Mouse (Mus musculus) kidney, adult 9 months (tissue): ENCODE measurements around the gene Gm20517.
"Not testable (repeated sequence)": the region's sequence is repeated elsewhere in the genome, so short reads cannot be mapped to it uniquely, and the experiment has no call there.

Source experiments
- DNase-seq: peaks from one replicate; pipeline ENCODE4 v3.0.0; 2022

Gene Gm20517

GRCm38 (mm10) chr17:47628851-47629676 lies 17.7 kb downstream of the Gm20517 start:
- DNase-seq: peak; percentile 95

DNA sequence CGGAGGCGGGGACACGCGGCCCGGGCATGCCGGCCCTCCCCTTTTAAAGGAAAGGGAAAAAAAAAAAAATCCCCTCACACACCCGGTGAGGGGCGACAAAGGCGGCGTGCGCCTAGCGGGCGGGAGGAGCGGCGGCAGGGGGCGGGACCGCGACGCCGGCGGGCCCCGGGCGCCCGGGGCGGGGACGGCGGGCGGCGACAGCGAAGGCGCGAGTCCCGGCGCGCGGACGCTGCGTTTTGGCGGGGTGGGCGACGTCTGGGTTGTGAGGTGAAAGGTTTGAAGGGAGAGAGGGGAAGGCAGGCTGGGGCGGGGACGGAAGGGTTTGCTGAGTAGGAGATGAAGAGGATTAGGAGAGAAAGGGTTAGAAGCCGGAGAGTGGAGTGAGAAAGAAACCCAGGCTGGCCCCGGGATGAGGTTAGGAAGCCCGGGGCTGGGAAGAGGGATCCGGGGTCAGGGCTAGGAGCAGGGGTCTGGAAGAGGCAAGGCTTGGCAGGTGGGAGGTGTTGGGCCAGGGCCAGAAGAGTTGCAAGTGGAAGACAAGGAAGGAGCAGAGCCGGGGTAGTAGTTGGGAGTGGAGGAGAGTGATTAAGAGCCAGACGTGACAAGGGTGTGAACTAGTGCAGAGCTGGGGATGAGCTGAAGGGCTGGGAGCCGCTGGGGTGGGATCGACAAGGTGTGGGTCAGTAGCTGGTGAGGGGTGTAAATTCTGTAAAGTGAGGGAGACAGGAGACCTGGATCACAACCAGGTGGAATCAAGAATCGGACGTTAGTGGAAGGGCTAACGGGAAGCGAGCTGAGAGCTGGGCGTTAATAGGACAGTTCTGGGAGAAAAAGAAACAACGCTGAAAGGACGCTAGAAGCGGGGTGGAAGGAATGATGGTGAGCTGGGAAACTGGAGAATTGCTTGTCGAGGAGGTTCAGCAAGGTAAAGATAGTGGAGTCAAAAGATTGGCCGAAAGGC lies 18.6 kb downstream of the Gm20517 start:
- peak; percentile 40 for DNase-seq

DNA sequence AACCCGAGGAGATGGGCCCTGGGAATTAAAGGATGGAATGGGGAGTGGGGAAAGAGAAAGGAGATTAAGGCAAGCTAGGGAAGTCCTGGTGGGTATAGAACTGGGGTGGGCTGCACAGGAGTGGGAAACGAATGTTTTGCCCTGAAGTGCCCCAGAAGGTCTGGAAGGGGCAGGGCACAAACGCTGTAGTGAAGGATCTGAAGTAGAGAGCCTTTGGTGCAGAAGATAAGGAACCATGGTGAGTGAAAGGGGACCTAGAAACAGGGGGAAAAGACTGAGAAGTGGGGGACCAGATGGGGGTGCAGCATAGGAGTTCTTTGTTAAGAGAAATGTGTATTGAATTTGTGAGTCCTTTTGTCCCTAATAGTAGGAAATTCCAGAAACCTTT lies 19.3 kb downstream of the Gm20517 start, which contains the start of gene Usp49:
Gene Usp49 (plus strand): TSS at position 13 of the 388 bp plus-strand sequence.
- no peak for DNase-seq

GRCm38 (mm10) chr17:47632181-47632840 lies 20.9 kb downstream of the Gm20517 start:
- no peak for DNase-seq

- DNase-seq: no peak
Measured at GRCm38 (mm10) chr17:47633999-47634770, 22.8 kb downstream of the Gm20517 start.

- no peak for DNase-seq
Measured at GRCm38 (mm10) chr17:47642992-47643391, 31.6 kb downstream of the Gm20517 start.

DNA sequence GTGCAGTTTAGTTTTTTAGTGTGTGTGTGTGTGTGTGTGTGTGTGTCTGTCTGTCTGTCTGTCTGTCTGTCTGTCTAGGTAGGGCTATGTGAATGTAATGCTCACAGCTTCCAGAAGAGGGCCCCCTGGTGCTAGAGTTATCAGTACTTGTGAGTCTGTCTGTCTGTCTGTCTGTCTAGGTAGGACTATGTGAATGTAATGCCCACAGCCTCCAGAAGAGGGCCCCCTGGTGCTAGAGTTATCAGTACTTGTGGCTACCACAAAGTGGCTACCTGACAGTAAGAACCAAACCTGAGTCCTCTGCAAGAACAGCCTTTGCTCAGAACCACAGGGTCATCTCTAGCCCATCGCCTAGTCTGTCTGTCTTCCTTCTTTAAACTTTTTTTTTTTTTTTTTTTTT lies 35.3 kb downstream of the Gm20517 start:
- peak; percentile 92 for DNase-seq

DNA sequence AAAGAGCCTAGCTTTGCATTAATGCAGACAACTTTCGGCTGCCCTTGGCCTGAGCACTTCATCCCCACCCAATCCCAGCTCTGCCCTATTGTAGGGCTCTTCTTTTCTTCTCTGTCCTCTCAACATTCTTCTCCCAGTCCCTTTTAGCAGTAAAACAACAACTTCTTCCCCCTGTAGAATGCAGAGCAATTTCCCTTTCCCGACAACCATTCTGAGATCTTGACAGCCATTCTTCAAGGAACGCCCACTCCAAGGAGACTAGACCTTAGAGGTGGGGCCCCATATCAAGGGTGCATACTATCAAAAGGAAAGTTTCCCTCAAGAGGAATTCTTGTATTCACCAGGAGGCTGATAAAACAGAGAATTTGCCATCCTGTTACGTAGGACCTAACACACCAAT lies 37.6 kb downstream of the Gm20517 start:
- no peak for DNase-seq

DNA sequence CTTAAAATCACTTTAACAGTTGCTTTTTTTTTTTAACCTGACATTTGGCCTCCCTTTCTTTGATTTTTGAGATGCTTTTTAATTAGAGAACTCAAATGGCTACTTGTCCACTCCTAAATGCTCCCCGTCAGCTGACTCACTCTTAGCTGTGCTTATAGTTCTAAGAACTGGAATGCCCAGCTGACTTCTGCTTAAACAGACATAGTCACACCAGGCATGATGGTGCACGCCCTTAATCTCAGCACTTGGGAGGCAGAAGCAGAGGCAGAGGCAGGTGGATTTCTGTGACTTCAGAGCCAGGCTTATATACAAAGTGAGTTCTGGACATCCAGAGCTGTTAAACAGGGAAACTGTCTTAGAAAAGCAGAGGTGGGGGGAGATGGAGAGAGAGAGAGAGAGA lies 40.6 kb downstream of the Gm20517 start:
- no peak for DNase-seq

DNA sequence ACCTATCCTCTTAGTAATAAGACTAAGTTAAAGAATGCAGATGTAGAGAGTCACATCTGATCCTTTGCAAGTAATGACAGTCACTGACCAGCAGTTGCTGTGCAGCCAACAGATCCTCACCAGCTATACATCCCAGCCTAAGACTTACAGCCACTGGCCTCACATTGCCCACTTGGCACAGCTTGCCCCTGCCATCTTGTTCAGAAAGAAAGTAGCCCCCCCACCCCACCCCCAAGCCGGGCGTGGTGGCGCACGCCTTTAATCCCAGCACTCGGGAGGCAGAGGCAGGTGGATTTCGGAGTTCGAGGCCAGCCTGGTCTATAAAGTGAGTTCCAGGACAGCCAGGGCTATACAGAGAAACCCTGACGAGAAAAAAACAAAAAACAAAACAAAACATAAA lies 43.0 kb downstream of the Gm20517 start:
- not testable (repeated sequence) for DNase-seq

GRCm38 (mm10) chr17:47655697-47656096 lies 44.3 kb downstream of the Gm20517 start:
- no peak for DNase-seq

DNA sequence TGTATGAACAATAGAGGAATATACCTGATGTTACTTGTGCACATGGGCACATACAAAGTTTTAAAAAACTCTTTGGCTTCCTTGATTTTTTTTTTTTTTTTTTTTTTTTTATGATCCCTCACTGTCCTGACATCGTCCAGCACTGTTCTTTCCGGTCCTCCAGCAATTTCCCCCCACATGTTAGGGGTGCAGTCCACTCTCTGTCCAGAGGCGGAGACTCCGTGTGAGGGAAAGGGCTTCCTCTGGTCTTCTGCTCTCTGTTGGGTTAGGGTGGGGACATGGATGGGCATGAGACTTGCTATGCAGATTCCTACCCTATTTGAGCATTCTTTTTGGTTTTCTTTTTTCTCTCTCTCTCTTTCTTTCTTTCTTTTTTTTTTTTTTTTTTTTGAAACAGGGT lies 46.5 kb downstream of the Gm20517 start:
- DNase-seq: no peak

- DNase-seq: no peak
Measured at GRCm38 (mm10) chr17:47658741-47659243, 47.4 kb downstream of the Gm20517 start.

DNA sequence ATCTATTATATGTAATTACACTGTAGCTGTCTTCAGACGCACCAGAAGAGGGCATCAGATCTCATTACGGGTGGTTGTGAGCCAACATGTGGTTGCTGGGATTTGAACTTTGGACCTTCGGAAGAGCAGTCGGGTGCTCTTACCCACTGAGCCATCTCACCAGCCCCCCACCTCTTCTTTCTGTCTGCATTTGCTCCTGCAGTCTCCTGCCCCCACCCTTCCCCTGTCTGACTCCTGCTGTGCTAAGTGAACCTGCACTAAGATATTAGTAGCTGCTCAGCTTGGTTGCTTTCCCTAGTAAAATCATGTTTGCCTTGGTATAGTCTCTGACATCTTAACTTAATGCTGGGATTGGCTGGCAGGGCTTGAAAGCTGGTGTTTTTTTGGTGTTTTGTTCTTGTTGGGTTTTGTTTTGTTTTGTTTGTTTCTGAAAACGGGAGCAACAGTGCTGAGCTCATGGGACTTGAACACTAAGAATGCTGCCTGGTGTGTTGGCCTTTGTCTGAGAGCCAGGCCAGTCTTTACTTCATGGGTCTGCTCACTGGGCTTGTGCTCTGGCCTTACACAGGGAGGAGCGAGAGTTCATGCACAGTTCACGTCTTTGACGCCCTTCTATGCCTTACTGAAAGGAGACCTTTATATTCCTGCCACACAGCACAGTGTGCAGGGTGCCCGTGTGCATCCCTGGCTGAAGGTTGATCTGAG lies 51.8 kb downstream of the Gm20517 start:
- no peak for DNase-seq

- no peak for DNase-seq
Measured at GRCm38 (mm10) chr17:47664474-47664873, 53.1 kb downstream of the Gm20517 start.

DNA sequence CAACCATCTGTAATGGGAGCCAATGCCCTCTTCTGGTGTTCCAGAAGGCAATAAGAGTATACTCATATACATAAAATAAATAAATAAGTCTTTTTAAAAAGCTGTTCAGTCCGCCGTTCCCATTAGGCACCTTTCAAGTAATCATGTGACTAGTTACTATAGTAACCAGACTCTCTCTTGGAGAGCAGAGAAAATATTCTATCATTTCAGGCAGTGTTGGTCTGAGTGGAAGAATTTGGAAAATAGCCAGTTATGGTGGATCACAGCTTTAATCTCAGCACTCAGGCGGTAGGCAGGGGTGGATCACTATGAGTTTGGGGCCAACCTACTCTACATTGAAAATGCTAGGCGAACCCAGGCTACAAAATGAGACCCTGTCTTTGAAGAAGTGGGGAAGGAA lies 57.8 kb downstream of the Gm20517 start:
- DNase-seq: no peak

DNA sequence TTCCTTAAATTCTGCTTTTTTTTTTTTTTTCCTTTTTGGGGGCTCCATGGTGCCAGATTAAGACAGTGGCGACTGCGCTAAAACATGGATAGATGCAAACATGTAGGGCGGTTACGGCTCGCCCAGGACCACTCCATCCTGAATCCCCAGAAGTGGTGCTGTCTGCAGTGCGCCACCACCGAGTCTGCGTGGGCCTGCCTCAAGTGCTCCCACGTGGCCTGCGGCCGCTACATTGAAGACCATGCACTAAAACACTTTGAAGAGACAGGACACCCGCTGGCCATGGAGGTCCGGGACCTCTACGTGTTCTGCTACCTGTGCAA lies 60.6 kb downstream of the Gm20517 start:
- no peak for DNase-seq

- DNase-seq: peak; percentile 55
Measured at GRCm38 (mm10) chr17:47672311-47673111, 61.1 kb downstream of the Gm20517 start.

DNA sequence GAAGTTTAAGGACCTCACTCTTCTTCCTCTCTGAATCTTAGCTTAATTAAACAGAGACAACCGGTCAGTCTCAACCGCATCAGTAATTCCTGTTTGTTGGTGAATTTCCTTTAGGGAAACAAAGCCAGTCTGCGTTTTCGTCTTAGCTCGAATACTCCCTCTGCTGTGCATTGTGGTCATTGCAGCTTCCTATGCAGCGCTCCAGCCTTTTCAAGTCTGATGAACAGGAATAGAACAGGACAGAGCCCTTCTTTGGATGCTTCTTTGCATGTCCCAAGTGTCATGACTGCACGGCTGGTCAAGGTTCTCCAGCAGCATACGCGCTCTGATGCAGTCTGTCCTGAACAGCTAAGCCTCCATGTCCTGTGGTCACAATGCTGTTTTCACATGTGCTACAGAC lies 65.2 kb downstream of the Gm20517 start:
- DNase-seq: peak; percentile 81

DNA sequence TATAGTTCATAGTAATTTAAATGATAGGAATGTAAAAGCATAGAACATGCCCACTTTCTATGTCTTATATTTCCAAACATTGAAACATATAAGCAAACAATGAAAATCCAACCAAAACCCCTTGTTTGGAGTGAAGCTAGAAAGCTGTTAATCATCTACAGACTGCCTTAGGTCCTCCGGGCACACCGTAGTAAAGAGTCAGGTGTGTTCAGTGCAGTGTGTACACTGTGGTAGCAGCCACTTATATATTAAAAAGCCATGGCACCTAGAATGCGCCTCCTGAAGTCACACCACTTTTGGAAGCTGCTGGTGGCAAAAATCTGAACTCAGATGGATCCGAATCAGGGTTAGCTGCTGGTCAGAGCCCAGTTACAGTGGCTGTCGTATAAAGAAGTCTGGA lies 66.8 kb downstream of the Gm20517 start:
- no peak for DNase-seq

- DNase-seq: no peak
Measured at GRCm38 (mm10) chr17:47678702-47679101, 67.3 kb downstream of the Gm20517 start.
